8 mouse cellular contexts compared by ENCODE assay signal in genomic region chr2:6469164-6469563, GRCm38 (mm10).
A peak's percentile ranks its signal among the peaks of the same experiment; 100 is the strongest.
DNase-seq lines count a peak whose midpoint lies in the region; ATAC-seq and TF ChIP-seq lines count a peak whose summit lies in the region.

No protein-coding gene starts in this region.

- no peak overlapping the region for H3K9ac ChIP-seq in midbrain, embryonic 11.5 days (ENCODE audit: low read length)
- no peak overlapping the region for H3K9ac ChIP-seq in midbrain, embryonic 13.5 days (replicated peaks)

- H3K27ac ChIP-seq in midbrain, embryonic 11.5 days (ENCODE audit: low read depth, low read length): no peak overlapping the region
- H3K27ac ChIP-seq in midbrain, embryonic 13.5 days: no peak overlapping the region
- no peak overlapping the region for H3K27ac ChIP-seq in bone marrow macrophage, adult 2 months (ENCODE audit: insufficient read depth, low read depth, low read length)
- no peak overlapping the region for H3K27ac ChIP-seq in embryonic fibroblast, embryonic 13.5 days (ENCODE audit: insufficient read depth, low read length)
- no peak overlapping the region for H3K27ac ChIP-seq in kidney, adult 2 months (ENCODE audit: insufficient read depth, low read depth, low read length)

- no peaks in the 10 kb centered on the region for H3K4me1 ChIP-seq in midbrain, embryonic 11.5 days (ENCODE audit: control insufficient read depth, insufficient read depth, low read length)
- H3K4me1 ChIP-seq in midbrain, embryonic 13.5 days (replicated peaks): peaks cover 22% of the 10 kb centered on the region
- H3K4me1 ChIP-seq in bone marrow macrophage, adult 2 months (ENCODE audit: control insufficient read depth, insufficient read depth, low read length): peaks cover 24% of the 10 kb centered on the region
- no peaks in the 10 kb centered on the region for H3K4me1 ChIP-seq in embryonic fibroblast, embryonic 13.5 days (ENCODE audit: control insufficient read depth, insufficient read depth, low read length)
- no peaks in the 10 kb centered on the region for H3K4me1 ChIP-seq in kidney, adult 2 months (ENCODE audit: control insufficient read depth, insufficient read depth, low read length)

- no peak for TF ChIP-seq POLR2A in bone marrow macrophage, adult 2 months (IDR thresholded peaks at IDR 0.05; ENCODE audit: borderline replicate concordance, low read depth, low read length)
- no peak for TF ChIP-seq POLR2A in embryonic fibroblast, embryonic 13.5 days (IDR thresholded peaks at IDR 0.05; ENCODE audit: low read depth, low read length)
- no peak for TF ChIP-seq POLR2A in kidney, adult 2 months (IDR thresholded peaks at IDR 0.05; ENCODE audit: low read depth, low read length)

- DNase-seq in midbrain, embryonic 11.5 days (ENCODE audit: low spot score, missing footprints): peak; percentile 94
- peak; percentile 79 for DNase-seq in kidney, adult 2 months
- DNase-seq in liver: peak; percentile 82
- DNase-seq in testis, postnatal 10 days (ENCODE audit: low spot score): peak; percentile 83

- H3K27me3 ChIP-seq in midbrain, embryonic 11.5 days (ENCODE audit: control insufficient read depth, insufficient read depth, low read length): no peaks in the 10 kb centered on the region
- no peaks in the 10 kb centered on the region for H3K27me3 ChIP-seq in midbrain, embryonic 13.5 days
- H3K27me3 ChIP-seq in kidney, adult 2 months (replicated peaks; ENCODE audit: control insufficient read depth, insufficient read depth, low read length): no peaks in the 10 kb centered on the region

- ATAC-seq in midbrain, embryonic 11.5 days (ENCODE audit: low FRiP score): 0 out of 2 replicates have a peak, but pooled peaks have one; percentile 31
- no peak for ATAC-seq in midbrain, embryonic 13.5 days
- peak; percentile 71; the same call in 1 of the 2 replicates for ATAC-seq in neutrophil, adult 5-6 weeks (ENCODE audit: extremely low read depth, insufficient number of reproducible peaks, low FRiP score, poor library complexity, severe bottlenecking)

- WGBS in midbrain, embryonic 11.5 days: 39% methylated on average over 9 of the region's 9 CpGs
- 33% methylated on average over 9 of the region's 9 CpGs for WGBS in midbrain, embryonic 13.5 days
- WGBS in kidney, adult 2 months: 26% methylated on average over 9 of the region's 9 CpGs

- H3K36me3 ChIP-seq in midbrain, embryonic 11.5 days (ENCODE audit: control insufficient read depth, insufficient read depth, low read length): no peaks in the 10 kb centered on the region
- no peaks in the 10 kb centered on the region for H3K36me3 ChIP-seq in midbrain, embryonic 13.5 days
- no peaks in the 10 kb centered on the region for H3K36me3 ChIP-seq in kidney, adult 2 months (ENCODE audit: control insufficient read depth, insufficient read depth, low read length)

- no peaks in the 10 kb centered on the region for H3K9me3 ChIP-seq in midbrain, embryonic 11.5 days (ENCODE audit: control insufficient read depth, low read length)
- no peaks in the 10 kb centered on the region for H3K9me3 ChIP-seq in midbrain, embryonic 13.5 days

- H3K4me2 ChIP-seq in midbrain, embryonic 11.5 days: no peak overlapping the region
- H3K4me2 ChIP-seq in midbrain, embryonic 13.5 days (replicated peaks): no peak overlapping the region

- H3K4me3 ChIP-seq in midbrain, embryonic 11.5 days (ENCODE audit: low read depth, low read length): no peak overlapping the region
- H3K4me3 ChIP-seq in midbrain, embryonic 13.5 days (replicated peaks): no peak overlapping the region
- H3K4me3 ChIP-seq in bone marrow macrophage, adult 2 months (ENCODE audit: insufficient read depth, low read length): no peak overlapping the region
- no peak overlapping the region for H3K4me3 ChIP-seq in embryonic fibroblast, embryonic 13.5 days (ENCODE audit: insufficient read depth, low read length)
- no peak overlapping the region for H3K4me3 ChIP-seq in kidney, adult 2 months (ENCODE audit: insufficient read depth, low read depth, low read length)

- peak; percentile 88 for TF ChIP-seq CTCF in bone marrow macrophage, adult 2 months (IDR thresholded peaks at IDR 0.05; ENCODE audit: low read depth, low read length)
- peak; percentile 88; the same call in 1 of the 2 replicates for TF ChIP-seq CTCF in embryonic fibroblast, embryonic 13.5 days (IDR thresholded peaks at IDR 0.05; ENCODE audit: borderline replicate concordance, insufficient read depth, low read length)
- peak; percentile 97 for TF ChIP-seq CTCF in kidney, adult 2 months (conservative IDR thresholded peaks at IDR 0.05; ENCODE audit: insufficient read depth, insufficient read length, low read depth, low read length)
